Mouse (Mus musculus) ES-E14 (cell line): ENCODE data around the gene Pcdh9. TPM values are rescaled to one million over a fixed set of nuclear protein-coding genes. Genes with fewer than 3 reads are reported as not detected.

Experiments
- DNase-seq: peaks from one replicate; pipeline ENCODE4 v3.0.0-alpha.2; 2013; ENCODE audit warnings: low read depth, low spot score
- H3K27ac ChIP-seq: 2 replicates; pipeline ENCODE4 v1.5.1; 2012; ENCODE audit warnings: low read depth, mild to moderate bottlenecking, low read length, moderate library complexity, mixed read lengths; ENCODE audit not compliant: poor library complexity, insufficient read depth, severe bottlenecking
- H3K36me3 ChIP-seq: 2 replicates; pipeline ENCODE4 v1.6.1; 2012; ENCODE audit warnings: mild to moderate bottlenecking, low read length, moderate library complexity, mixed read lengths; ENCODE audit not compliant: control insufficient read depth, poor library complexity, insufficient read depth, severe bottlenecking
- H3K4me1 ChIP-seq, 2 experiments: fragments of 150-350 bp in 1 of 2; sonication (generic) in 1 of 2; 2 replicates each; pipeline ENCODE4 v1.6.1; 2012; ENCODE audit warnings: low read length in 2 of 2, mild to moderate bottlenecking in 1 of 2, mixed read lengths in 1 of 2; ENCODE audit not compliant: control insufficient read depth in 2 of 2, insufficient read depth in 2 of 2, poor library complexity in 1 of 2
- H3K4me3 ChIP-seq, 2 experiments: fragments of 150-350 bp in 1 of 2; sonication (generic) in 1 of 2; 2 replicates each; pipeline ENCODE4 v1.5.1; 2012; ENCODE audit warnings: low read length in 2 of 2, low read depth in 1 of 2, mild to moderate bottlenecking in 1 of 2, mixed read lengths in 1 of 2; ENCODE audit not compliant: insufficient read depth in 1 of 2, poor library complexity in 1 of 2, severe bottlenecking in 1 of 2
- H3K9ac ChIP-seq: 2 replicates; pipeline ENCODE4 v1.6.1; 2012; ENCODE audit warnings: low read depth, mild to moderate bottlenecking, low read length, mixed read lengths; ENCODE audit not compliant: poor library complexity, insufficient read depth, severe bottlenecking
- H3K9me3 ChIP-seq: fragments of 150-350 bp; sonication (generic); 2 replicates; pipeline ENCODE4 v1.6.1; 2012; ENCODE audit warnings: low read depth, mild to moderate bottlenecking, low read length; ENCODE audit not compliant: control insufficient read depth, insufficient read depth
- CHD2 ChIP-seq: IDR thresholded peaks from 2 replicates; pipeline ENCODE4 v1.6.1; 2014; ENCODE audit warnings: mild to moderate bottlenecking, low read depth, low read length, inconsistent platforms
- HCFC1 ChIP-seq: IDR thresholded peaks from 2 replicates; pipeline ENCODE4 v1.6.1; 2012; ENCODE audit warnings: low read length, inconsistent platforms, borderline replicate concordance; ENCODE audit not compliant: insufficient read depth
- MAFK ChIP-seq: IDR thresholded peaks from 2 replicates; pipeline ENCODE4 v1.6.1; 2014; ENCODE audit warnings: mild to moderate bottlenecking, low read depth, low read length, inconsistent platforms; ENCODE audit not compliant: insufficient read depth
- ZC3H11A ChIP-seq: IDR thresholded peaks from 2 replicates; pipeline ENCODE4 v1.6.1; 2012; ENCODE audit warnings: low read depth, mild to moderate bottlenecking, inconsistent platforms, low read length, borderline replicate concordance
- ZNF384 ChIP-seq: IDR thresholded peaks from 2 replicates; pipeline ENCODE4 v1.6.1; 2012; ENCODE audit warnings: low read depth, low read length, inconsistent platforms
- in situ Hi-C, 2 experiments: fragments of 600-800 bp; cut with MboI; formaldehyde crosslinking; loops; one replicate each; pipeline ENCODE4 v1.15.1; 2025; ENCODE audit warnings: low sequenced_read_pairs in 2 of 2, inconsistent platforms in 1 of 2; ENCODE audit not compliant: unreplicated experiment in 2 of 2
- total RNA-seq: library from RNA; depleted of rRNA; stranded (reverse); fragments of 300-350 nt; gene quantifications from 2 replicates; pipeline ENCODE4 v1.2.3, GENCODE M21; 2012

The Pcdh9 gene
- total RNA-seq, 1 experiment: 0.71 TPM

DNA sequence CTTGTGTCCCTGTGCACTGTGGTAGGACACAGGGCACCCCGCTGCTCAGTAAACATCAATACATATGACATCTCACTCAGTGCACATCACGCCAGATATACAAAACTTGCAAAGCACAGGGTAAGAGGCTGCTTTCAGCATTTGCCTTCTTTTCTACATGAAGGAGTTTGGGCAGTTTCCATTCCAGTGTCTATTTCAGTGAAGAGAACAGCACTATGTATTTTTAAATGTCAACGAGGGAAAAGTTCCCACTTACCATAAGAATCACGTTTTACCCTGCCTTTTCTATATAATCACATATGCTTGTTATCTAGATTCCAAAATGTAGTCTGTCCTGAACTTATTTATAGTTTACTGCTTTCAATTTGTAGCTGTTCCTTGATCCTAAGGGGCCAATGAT lies 355.6 kb downstream of the Pcdh9 start:
- DNase-seq: no peak
- in situ Hi-C loops: no loop called here
- TF ChIP-seq MAFK (no peak), HCFC1 (no peak), ZC3H11A (no peak), ZNF384 (no peak), CHD2 (no peak)
- no peak overlapping the region for H3K27ac ChIP-seq
- no peaks in the 10 kb centered on the region for H3K9me3 ChIP-seq
- no peak overlapping the region for H3K4me3 ChIP-seq
- H3K36me3 ChIP-seq: no peaks in the 10 kb centered on the region
- H3K9ac ChIP-seq: no peak overlapping the region
- H3K4me1 ChIP-seq: no peaks in the 10 kb centered on the region

DNA sequence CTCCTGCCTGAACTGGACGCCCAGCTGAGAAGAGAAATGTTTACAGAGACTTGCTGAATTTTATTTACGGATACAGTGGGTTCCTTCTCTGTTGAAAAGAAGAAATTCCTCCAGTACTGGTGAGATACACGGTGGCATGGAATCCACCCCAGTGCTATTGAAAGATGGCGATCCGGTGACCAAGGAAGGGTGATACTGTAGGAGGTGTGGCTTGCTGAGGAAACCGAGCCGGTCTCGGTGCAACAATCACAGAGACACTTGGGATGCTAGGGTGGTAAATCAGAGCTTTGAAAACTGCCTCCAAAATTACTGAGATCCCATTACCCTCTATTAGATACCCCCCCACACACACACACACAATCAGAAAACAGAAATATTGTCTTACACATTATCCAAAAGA lies 367.0 kb downstream of the Pcdh9 start:
- H3K4me1 ChIP-seq: no peaks in the 10 kb centered on the region
- no peak overlapping the region for H3K9ac ChIP-seq
- no peaks in the 10 kb centered on the region for H3K36me3 ChIP-seq
- H3K4me3 ChIP-seq: no peak overlapping the region
- no peak for DNase-seq
- H3K9me3 ChIP-seq: no peaks in the 10 kb centered on the region
- H3K27ac ChIP-seq: no peak overlapping the region
- TF ChIP-seq MAFK (no peak), ZC3H11A (no peak), ZNF384 (no peak), CHD2 (no peak), HCFC1 (no peak)
- in situ Hi-C loops: no loop called here

DNA sequence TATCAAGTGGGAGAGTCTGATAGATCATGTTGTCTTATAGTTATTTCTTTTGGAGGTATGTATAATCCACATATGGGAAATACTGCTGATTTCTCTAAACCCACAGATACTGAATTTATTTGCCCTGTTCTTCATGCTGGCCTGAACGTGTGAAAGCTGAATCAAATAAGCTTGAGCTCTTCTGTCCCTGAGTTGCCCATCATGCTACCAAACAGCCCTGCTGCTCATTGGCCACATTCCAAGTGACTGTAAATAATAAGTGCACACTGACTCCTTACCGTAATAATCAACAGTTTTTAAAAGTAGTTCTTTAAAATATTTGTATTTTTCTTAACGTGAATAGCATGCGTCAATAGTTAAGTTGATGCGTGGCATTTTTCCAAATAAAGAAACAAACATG lies 370.3 kb downstream of the Pcdh9 start:
- no peak for DNase-seq
- Histone ChIP-seq H3K4me1 (no peaks in the 10 kb centered on the region), H3K9ac (no peak overlapping the region), H3K27ac (no peak overlapping the region), H3K36me3 (no peaks in the 10 kb centered on the region), H3K4me3 (no peak overlapping the region), H3K9me3 (no peaks in the 10 kb centered on the region)
- in situ Hi-C loops: no loop called here
- TF ChIP-seq HCFC1 (no peak), CHD2 (no peak), MAFK (no peak), ZC3H11A (no peak), ZNF384 (no peak)

DNA sequence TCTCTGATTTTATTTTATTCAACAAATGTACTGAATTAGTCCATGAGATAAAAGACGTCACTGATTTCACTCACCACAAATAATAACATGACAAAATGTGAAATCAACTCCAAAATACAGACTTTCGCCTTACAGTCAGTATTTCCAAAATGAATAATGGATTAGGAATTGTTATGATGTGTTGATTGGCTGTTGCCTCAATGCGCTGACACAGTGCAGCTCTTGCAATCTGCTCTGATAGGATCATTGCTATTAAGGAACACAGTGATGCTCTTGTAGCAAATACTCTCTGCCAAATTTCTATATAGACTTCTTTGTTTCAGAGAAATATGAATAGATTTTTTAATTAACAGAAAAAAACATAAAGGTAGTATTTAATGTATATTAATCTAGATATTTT lies 373.8 kb downstream of the Pcdh9 start:
- no peak for TF ChIP-seq MAFK
- TF ChIP-seq ZNF384: no peak
- TF ChIP-seq CHD2: no peak
- no peak for TF ChIP-seq HCFC1
- no peak for TF ChIP-seq ZC3H11A
- Histone ChIP-seq H3K4me3 (no peak overlapping the region), H3K36me3 (no peaks in the 10 kb centered on the region), H3K27ac (no peak overlapping the region), H3K4me1 (no peaks in the 10 kb centered on the region), H3K9ac (no peak overlapping the region), H3K9me3 (no peaks in the 10 kb centered on the region)
- in situ Hi-C loops: no loop called here
- no peak for DNase-seq

DNA sequence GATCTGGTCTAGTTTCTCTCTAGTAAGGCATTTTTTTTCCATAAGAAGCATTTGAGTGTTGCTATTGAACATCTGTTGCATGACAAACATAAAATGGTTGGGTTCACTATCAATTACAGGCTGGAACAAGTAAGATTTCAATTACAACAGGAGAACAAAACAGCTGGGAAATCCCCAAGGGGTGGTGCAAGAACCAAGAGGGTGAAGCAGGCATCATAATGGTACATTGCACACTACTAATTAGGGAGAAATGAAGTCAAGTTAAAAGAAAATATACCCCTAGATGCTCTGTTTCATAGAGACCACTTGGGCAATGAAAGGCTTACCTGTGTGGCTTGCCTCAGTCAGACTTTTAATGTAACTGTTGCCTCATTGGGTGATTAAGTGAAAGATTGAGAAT lies 384.4 kb downstream of the Pcdh9 start:
- Histone ChIP-seq H3K27ac (no peak overlapping the region), H3K4me1 (no peaks in the 10 kb centered on the region), H3K9me3 (no peaks in the 10 kb centered on the region), H3K9ac (no peak overlapping the region), H3K36me3 (no peaks in the 10 kb centered on the region), H3K4me3 (no peak overlapping the region)
- no peak for DNase-seq
- in situ Hi-C loops: no loop called here
- TF ChIP-seq CHD2: no peak
- TF ChIP-seq ZC3H11A: no peak
- no peak for TF ChIP-seq HCFC1
- no peak for TF ChIP-seq ZNF384
- TF ChIP-seq MAFK: no peak
